Mouse (Mus musculus) small intestine, adult 2 months (tissue): ENCODE results near the gene Ntrk3. TPM values are rescaled to one million over a fixed set of nuclear protein-coding genes. Genes with fewer than 3 reads are reported as not detected.

Experiments used
- H3K27ac ChIP-seq: fragments of 200-500 bp; 2 replicates; pipeline ENCODE4 v1.5.1; 2012; ENCODE audit warnings: low read depth, low read length, control low read depth, inconsistent platforms; ENCODE audit not compliant: insufficient read depth
- H3K27me3 ChIP-seq: fragments of 200-500 bp; 2 replicates; pipeline ENCODE4 v1.6.1; 2012; ENCODE audit warnings: mild to moderate bottlenecking, moderate library complexity, low read length, inconsistent platforms; ENCODE audit not compliant: control insufficient read depth, insufficient read depth
- H3K36me3 ChIP-seq: fragments of 200-500 bp; 2 replicates; pipeline ENCODE4 v1.6.1; 2012; ENCODE audit warnings: mild to moderate bottlenecking, low read length, control low read depth, inconsistent platforms; ENCODE audit not compliant: control insufficient read depth, insufficient read depth
- H3K4me1 ChIP-seq: fragments of 200-500 bp; 2 replicates; pipeline ENCODE4 v1.6.1; 2012; ENCODE audit warnings: low read length, inconsistent platforms, mixed read lengths; ENCODE audit not compliant: control insufficient read depth, insufficient read depth, insufficient read length
- H3K4me3 ChIP-seq: fragments of 200-500 bp; 2 replicates; pipeline ENCODE4 v1.5.1; 2012; ENCODE audit warnings: low read depth, mild to moderate bottlenecking, control low read depth, inconsistent platforms, low read length, moderate library complexity
- CTCF ChIP-seq: fragments of 200-500 bp; IDR thresholded peaks from 2 replicates; pipeline ENCODE4 v1.5.1; 2012; ENCODE audit warnings: low read depth, mild to moderate bottlenecking, control low read depth, inconsistent platforms, low read length, moderate library complexity, mixed read lengths; ENCODE audit not compliant: insufficient replicate concordance, insufficient read length; ENCODE audit errors: extremely low read depth
- POLR2A ChIP-seq: fragments of 200-500 bp; IDR thresholded peaks from 2 replicates; pipeline ENCODE4 v1.6.1; 2012; ENCODE audit warnings: low read depth, mild to moderate bottlenecking, control low read depth, inconsistent platforms, low read length, moderate library complexity
- whole genome bisulfite sequencing: fragments of 180-500 bp; shearing (Covaris S2); methylation state at CpG from one replicate; pipeline ENCODE4 v1.1.7; 2018; 5-methylcytosine and 5-hydroxymethylcytosine counted together
- polyA plus RNA-seq: library from polyadenylated mRNA; depleted of rRNA; stranded (reverse); fragments of >200 nt; gene quantifications from 2 replicates; pipeline ENCODE4 v1.2.3, GENCODE M21; 2012

Gene Ntrk3
- polyA plus RNA-seq, 1 experiment, result 0.61 TPM

DNA sequence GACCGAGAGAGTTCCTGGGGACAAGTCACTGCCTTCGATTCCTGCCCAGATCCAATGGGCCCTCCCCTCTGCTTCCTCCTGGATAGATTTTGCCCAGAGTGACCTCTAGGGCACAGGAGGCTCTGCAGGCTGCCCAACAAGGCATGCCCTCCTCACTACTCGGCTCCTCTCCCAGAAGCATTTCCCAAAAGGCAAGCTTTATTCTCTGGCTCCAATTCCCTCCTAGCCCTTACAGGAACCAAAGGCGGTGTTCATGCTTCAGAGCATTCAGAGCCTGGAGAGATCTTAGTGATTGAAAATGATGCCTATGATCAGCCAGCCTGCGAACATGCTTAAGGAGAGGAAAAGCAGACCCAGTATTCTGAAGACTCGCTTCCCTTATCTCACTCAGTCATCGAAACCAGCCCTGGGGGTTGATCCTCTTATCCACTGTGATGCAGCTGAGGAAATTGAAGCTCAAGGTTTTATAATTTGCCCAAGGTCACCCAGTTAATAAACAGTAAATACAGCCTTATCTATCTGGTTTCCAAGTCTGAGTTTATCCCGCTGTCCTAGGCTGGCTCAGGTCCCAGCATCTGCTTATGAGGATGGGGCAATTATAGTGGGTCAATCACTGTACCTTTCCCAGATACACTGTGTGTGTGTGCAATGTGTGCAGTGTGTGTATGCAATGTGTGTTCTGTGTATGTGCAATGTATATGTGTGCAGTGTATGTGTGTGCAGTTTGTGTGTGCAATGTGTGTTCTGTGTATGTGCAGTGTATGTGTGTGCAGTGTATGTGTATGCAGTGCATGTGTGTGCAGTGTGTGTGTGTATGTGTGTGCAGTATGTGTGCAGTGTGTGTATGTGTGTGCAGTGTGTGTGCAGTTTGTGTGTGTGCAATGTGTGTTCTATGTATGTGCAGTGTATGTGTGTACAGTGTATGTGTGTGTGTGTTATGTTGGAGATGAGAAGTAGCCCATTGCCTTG is 376.2 kb downstream of the Ntrk3 start:
- 51% methylated on average over 8 of the region's 8 CpGs for WGBS
- TF ChIP-seq POLR2A (no peak), CTCF (no peak)
- H3K4me3 ChIP-seq, result no peak overlapping the region
- no peaks in the 10 kb centered on the region for H3K36me3 ChIP-seq
- no peaks in the 10 kb centered on the region for H3K27me3 ChIP-seq
- no peaks in the 10 kb centered on the region for H3K4me1 ChIP-seq
- H3K27ac ChIP-seq, result no peak overlapping the region

DNA sequence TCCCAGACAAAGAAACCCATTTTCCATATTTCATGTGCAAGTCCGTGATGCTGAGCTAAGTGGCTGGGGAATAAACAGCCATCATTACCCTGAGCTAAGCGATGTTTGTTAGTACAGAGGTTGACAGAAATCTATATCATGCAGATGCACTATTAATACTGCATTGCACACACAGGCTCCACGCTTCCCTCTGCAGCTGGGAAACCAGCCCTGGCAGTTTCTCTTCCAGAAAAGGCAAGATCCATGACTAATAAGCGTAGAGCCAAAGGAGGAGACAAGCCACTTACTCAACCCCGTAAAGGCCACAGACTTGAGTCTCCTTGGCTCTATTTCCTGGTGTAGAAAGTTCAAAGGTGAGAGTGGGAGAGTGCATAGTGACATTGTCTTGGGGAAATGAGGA is 390.3 kb downstream of the Ntrk3 start:
- H3K27ac ChIP-seq, result no peak overlapping the region
- H3K27me3 ChIP-seq, result no peaks in the 10 kb centered on the region
- H3K4me3 ChIP-seq, result no peak overlapping the region
- TF ChIP-seq POLR2A (no peak), CTCF (no peak)
- H3K36me3 ChIP-seq, result no peaks in the 10 kb centered on the region
- 75% methylated on average over 5 of the region's 5 CpGs for WGBS
- H3K4me1 ChIP-seq, result no peaks in the 10 kb centered on the region

DNA sequence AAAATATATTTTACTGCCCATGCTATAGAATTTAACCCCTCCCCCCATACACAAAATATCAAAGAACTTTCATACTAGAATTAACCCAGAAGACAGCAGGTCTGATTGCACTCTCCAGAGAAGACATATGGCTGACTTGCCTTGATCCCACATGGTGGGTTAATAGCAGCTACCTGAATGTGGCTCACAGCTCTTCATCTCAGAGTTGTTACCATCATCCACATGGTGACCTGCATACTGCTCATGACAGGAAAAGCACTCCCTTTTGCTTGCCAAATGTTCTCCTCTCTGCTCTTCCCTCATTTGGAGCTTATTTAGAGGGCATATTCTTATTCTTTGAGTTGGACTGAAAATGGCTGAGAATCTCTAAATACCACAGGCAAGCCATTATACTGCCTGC is 404.4 kb downstream of the Ntrk3 start:
- H3K4me1 ChIP-seq, result no peaks in the 10 kb centered on the region
- no peaks in the 10 kb centered on the region for H3K36me3 ChIP-seq
- H3K4me3 ChIP-seq, result no peak overlapping the region
- H3K27me3 ChIP-seq, result no peaks in the 10 kb centered on the region
- no peak overlapping the region for H3K27ac ChIP-seq
- TF ChIP-seq POLR2A (no peak), CTCF (no peak)

DNA sequence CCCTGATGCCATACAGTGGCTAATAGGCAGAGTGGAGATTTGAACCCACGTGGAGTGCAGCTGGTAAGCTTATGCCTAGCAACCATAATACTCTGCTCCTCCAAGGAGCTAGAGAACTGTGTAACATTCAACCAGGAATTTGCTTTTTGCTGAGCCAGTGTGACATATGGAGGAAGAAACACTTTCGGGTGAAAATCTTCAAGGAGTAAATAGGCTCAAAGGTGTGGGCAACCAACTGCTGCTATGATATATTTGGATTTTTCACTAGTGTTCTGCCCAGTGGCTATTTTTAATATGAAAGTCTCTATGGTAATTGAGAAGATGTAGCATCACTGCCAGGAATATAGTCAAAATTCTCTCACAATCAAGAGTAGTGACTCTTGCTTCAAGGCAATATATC is 409.5 kb downstream of the Ntrk3 start:
- TF ChIP-seq POLR2A, result no peak
- no peak for TF ChIP-seq CTCF
- no peak overlapping the region for H3K4me3 ChIP-seq
- H3K27me3 ChIP-seq, result no peaks in the 10 kb centered on the region
- no peaks in the 10 kb centered on the region for H3K36me3 ChIP-seq
- WGBS, result 77% methylated on average over 2 of the region's 2 CpGs
- H3K4me1 ChIP-seq, result no peaks in the 10 kb centered on the region
- no peak overlapping the region for H3K27ac ChIP-seq

DNA sequence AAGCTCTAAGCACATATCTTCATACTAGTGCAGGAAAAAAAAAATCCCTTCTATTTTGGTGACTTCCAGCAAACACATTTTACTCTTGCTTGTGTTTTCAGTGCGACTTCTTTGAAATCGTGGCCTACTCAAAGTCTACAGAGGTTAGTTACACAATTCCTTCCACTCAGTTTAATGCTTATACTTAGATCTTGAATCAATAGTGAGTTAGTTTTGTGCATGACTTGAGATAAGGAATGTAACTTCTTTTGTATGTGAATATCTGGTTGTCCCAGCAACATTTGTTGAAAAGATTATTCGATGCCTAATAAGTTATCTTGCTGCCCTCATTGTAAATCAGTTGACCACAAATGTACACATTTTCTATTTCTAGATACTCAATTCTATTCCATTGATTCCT is 411.6 kb downstream of the Ntrk3 start:
- Histone ChIP-seq H3K4me1 (no peaks in the 10 kb centered on the region), H3K4me3 (no peak overlapping the region), H3K36me3 (no peaks in the 10 kb centered on the region), H3K27me3 (no peaks in the 10 kb centered on the region), H3K27ac (no peak overlapping the region)
- WGBS, result 63% methylated on average over 3 of the region's 3 CpGs
- TF ChIP-seq CTCF, result no peak
- TF ChIP-seq POLR2A, result no peak

DNA sequence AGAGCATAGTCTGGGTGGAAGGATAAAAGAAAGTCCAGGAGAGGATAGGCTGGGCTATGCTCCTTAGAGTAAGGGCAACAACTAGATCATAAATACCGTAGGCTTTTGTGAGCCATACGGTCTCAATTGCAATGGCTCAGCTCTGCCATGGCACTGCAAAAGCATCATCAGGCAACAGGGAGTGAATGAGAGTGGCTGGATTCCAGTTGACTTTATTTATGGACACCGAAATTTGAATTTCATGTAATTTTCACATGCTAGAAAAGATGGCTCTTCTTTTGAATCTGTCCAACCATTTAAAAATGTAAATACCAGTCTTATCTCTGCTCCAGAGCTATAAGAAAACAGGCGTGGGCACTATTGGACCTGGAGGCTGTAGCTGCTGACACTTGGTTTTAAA is 419.2 kb downstream of the Ntrk3 start:
- no peaks in the 10 kb centered on the region for H3K27me3 ChIP-seq
- no peaks in the 10 kb centered on the region for H3K36me3 ChIP-seq
- H3K4me1 ChIP-seq, result no peaks in the 10 kb centered on the region
- 76% methylated on average over 4 of the region's 4 CpGs for WGBS
- H3K27ac ChIP-seq, result no peak overlapping the region
- H3K4me3 ChIP-seq, result no peak overlapping the region
- TF ChIP-seq POLR2A (no peak), CTCF (no peak)

DNA sequence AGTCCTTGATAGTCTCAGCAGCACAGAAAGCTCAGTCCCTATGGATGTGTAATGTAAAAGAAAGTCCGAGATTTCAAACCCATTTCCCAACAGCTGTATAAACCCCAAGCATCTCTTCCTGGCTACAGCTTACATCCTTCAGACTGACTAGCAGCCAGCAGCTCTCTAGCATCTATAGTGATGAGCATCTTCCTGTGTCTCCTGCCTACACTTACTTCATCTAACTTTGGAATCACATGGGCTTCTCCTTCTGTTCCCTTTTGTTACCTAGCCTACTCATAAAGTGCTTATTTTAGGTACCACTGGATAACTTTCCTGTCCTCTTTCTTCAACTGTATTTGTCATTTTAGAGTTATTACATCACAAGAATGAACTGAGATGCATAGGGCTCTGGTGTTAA is 432.0 kb downstream of the Ntrk3 start:
- 86% methylated on average over 1 of the region's 1 CpGs for WGBS
- Histone ChIP-seq H3K4me3 (no peak overlapping the region), H3K36me3 (no peaks in the 10 kb centered on the region), H3K4me1 (no peaks in the 10 kb centered on the region), H3K27me3 (no peaks in the 10 kb centered on the region), H3K27ac (no peak overlapping the region)
- TF ChIP-seq POLR2A (no peak), CTCF (no peak)
